Mouse (Mus musculus): Measurements from ENCODE around the gene Nxpe4. TPM values are rescaled to one million over a fixed set of nuclear protein-coding genes. Genes with fewer than 3 reads are reported as not detected.

Nxpe4 gene
- total and polyA plus RNA-seq, 3 experiments: 2.0 to 9.6 (median 4.8) TPM

- Histone ChIP-seq H3K79me2 (replicated peaks; ENCODE audit: control insufficient read depth, extremely low read depth, insufficient read depth, poor library complexity, severe bottlenecking) (no peaks in the 10 kb centered on the region), H3K27me3 (replicated peaks) (no peaks in the 10 kb centered on the region), H3K4me3 (replicated peaks in 1 of 3; ENCODE audit: low read depth in 2 of 3, low read length in 2 of 3, poor library complexity in 1 of 3) (no peak overlapping the region), H3K27ac (ENCODE audit: insufficient read depth, low read depth) (no peak overlapping the region), H3K4me1 (ENCODE audit: control insufficient read depth in 1 of 2, insufficient read depth in 2 of 2) (peaks cover 7 to 28% of the 10 kb centered on the region in 2 experiments; a peak in 3 of 4 replicates), H3K9me3 (replicated peaks; ENCODE audit: low read length) (no peaks in the 10 kb centered on the region), H3K4me2 (ENCODE audit: insufficient read depth, low read depth, poor library complexity, severe bottlenecking) (no peak overlapping the region), H3K36me3 (replicated peaks in 1 of 2; ENCODE audit: control insufficient read depth in 1 of 2, insufficient read depth in 1 of 2, low read length in 1 of 2) (peaks cover 14 to 72% of the 10 kb centered on the region in 2 experiments), H3K9ac (ENCODE audit: insufficient read depth, low read depth) (no peak overlapping the region)
- DNase-seq (ENCODE audit: extremely low read depth): no peak
- dilution Hi-C loops (cut with MboI; ENCODE audit: extremely low pct_ligation_motif_present, extremely low pct_unique_long_range_greater_than_20kb, low sequenced_read_pairs) (no loop called here), in situ Hi-C loops (cut with MboI; ENCODE audit: low pct_ligation_motif_present, low pct_unique_long_range_greater_than_20kb, low sequenced_read_pairs) (no loop called here)
- TF ChIP-seq MAZ (IDR thresholded peaks at IDR 0.05; ENCODE audit: low read depth, low read length): no peak
- TF ChIP-seq GABPA (IDR thresholded peaks at IDR 0.05; ENCODE audit: insufficient replicate concordance, low read depth, low read length): no peak
- TF ChIP-seq BHLHE40 (IDR thresholded peaks at IDR 0.05; ENCODE audit: low read depth, low read length): no peak
- TF ChIP-seq ZMIZ1 (IDR thresholded peaks at IDR 0.05; ENCODE audit: low read depth, low read length): no peak
- TF ChIP-seq CHD1 (IDR thresholded peaks at IDR 0.05; ENCODE audit: low read depth, low read length): no peak
- no peak for TF ChIP-seq ETS1 (conservative IDR thresholded peaks at IDR 0.05; ENCODE audit: low read depth, low read length)
- no peak for TF ChIP-seq RCOR1 (conservative IDR thresholded peaks at IDR 0.05; ENCODE audit: low read depth, low read length)
- no peak for TF ChIP-seq SIN3A (IDR thresholded peaks at IDR 0.05; ENCODE audit: low read length)
- no peak for TF ChIP-seq RAD21 (IDR thresholded peaks at IDR 0.05; ENCODE audit: low read depth, low read length)
- no peak for TF ChIP-seq MYC (IDR thresholded peaks at IDR 0.05; ENCODE audit: low read depth, low read length)
- TF ChIP-seq MXI1 (IDR thresholded peaks at IDR 0.05; ENCODE audit: low read depth, low read length): no peak
Observed at GRCm38 (mm10) chr9:48362743-48363142, 200.9 kb downstream of the Nxpe4 start.

- no peak overlapping the region for H3K4me2 ChIP-seq (ENCODE audit: insufficient read depth, low read depth, poor library complexity, severe bottlenecking)
- dilution Hi-C loops (cut with MboI; ENCODE audit: extremely low pct_ligation_motif_present, extremely low pct_unique_long_range_greater_than_20kb, low sequenced_read_pairs) (no loop called here), in situ Hi-C loops (cut with MboI; ENCODE audit: low pct_ligation_motif_present, low pct_unique_long_range_greater_than_20kb, low sequenced_read_pairs) (no loop called here)
- H3K4me3 ChIP-seq (replicated peaks in 1 of 3; ENCODE audit: low read depth in 2 of 3, low read length in 2 of 3, poor library complexity in 1 of 3): no peak overlapping the region
- no peaks in the 10 kb centered on the region for H3K27me3 ChIP-seq (replicated peaks)
- H3K9me3 ChIP-seq (replicated peaks; ENCODE audit: low read length): no peaks in the 10 kb centered on the region
- peaks cover 0 to 38% of the 10 kb centered on the region in 2 experiments for H3K36me3 ChIP-seq (replicated peaks in 1 of 2; ENCODE audit: control insufficient read depth in 1 of 2, insufficient read depth in 1 of 2, low read length in 1 of 2)
- no peak for TF ChIP-seq CTCF (conservative IDR thresholded peaks at IDR 0.05 in 1 of 2, IDR thresholded peaks at IDR 0.05 in 1 of 2; ENCODE audit: low read depth in 2 of 2, low read length in 2 of 2)
- TF ChIP-seq NELFE (IDR thresholded peaks at IDR 0.05; ENCODE audit: low read depth, low read length): no peak
- TF ChIP-seq ZC3H11A (IDR thresholded peaks at IDR 0.05; ENCODE audit: low read depth, low read length): no peak
- no peak for TF ChIP-seq USF2 (conservative IDR thresholded peaks at IDR 0.05; ENCODE audit: low read depth, low read length)
- TF ChIP-seq ZNF384 (IDR thresholded peaks at IDR 0.05; ENCODE audit: low read depth, low read length): no peak
- no peak for TF ChIP-seq ETS1 (conservative IDR thresholded peaks at IDR 0.05; ENCODE audit: low read depth, low read length)
- TF ChIP-seq MAX (IDR thresholded peaks at IDR 0.05; ENCODE audit: low read length): no peak
- TF ChIP-seq MXI1 (IDR thresholded peaks at IDR 0.05; ENCODE audit: low read depth, low read length): no peak
- no peak for TF ChIP-seq JUND (conservative IDR thresholded peaks at IDR 0.05; ENCODE audit: low read depth, low read length)
- no peak for TF ChIP-seq ZKSCAN1 (IDR thresholded peaks at IDR 0.05; ENCODE audit: borderline replicate concordance, low read depth, low read length)
- H3K27ac ChIP-seq (ENCODE audit: insufficient read depth, low read depth): no peak overlapping the region
- no peak for DNase-seq (ENCODE audit: extremely low read depth)
- no peaks in the 10 kb centered on the region for H3K79me2 ChIP-seq (replicated peaks; ENCODE audit: control insufficient read depth, extremely low read depth, insufficient read depth, poor library complexity, severe bottlenecking)
- H3K9ac ChIP-seq (ENCODE audit: insufficient read depth, low read depth): no peak overlapping the region
- H3K4me1 ChIP-seq (ENCODE audit: control insufficient read depth in 1 of 2, insufficient read depth in 2 of 2): peaks cover 0 to 19% of the 10 kb centered on the region in 2 experiments; a peak in 3 of 4 replicates
Observed at GRCm38 (mm10) chr9:48373232-48373878, 211.5 kb downstream of the Nxpe4 start.

Measured in CH12.LX (cell line).